In the genomic region with DNA sequence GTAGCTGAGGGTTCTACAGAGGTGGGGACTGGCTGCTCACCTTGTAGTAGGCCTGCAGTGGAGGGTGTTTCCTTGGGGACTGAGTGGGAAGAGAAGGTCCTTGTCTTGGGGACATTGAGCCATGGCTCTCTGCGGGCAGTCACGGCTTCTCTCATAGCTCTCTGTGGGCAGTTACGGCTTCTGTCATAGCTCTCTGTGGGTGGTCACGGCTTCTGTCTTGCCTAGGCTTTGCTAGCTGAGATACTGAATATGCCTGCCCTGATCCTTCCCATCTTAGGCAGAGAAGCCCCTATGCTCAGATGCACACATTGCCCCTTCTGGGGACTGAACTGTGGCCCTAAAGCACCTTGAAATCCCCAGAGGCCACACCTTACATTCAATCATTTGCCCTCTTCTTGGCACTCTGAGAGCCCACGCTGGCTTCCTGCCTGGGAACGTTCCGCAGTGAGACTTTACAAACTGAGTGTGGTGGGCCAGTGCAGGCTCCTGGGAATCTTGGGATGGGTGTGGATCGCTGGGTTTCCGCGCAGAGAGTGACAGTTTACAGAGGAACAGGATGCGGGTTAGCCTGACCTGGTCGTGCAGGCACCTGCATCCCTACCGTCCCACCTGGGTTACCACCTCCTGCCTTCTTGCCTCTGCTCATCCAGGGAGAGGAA, we compare ENCODE assay signal across 11 mouse cellular contexts.
DNase-seq lines count a peak whose midpoint lies in the region; ATAC-seq and TF ChIP-seq lines count a peak whose summit lies in the region.
"Had no signal": no experiment of that assay in that cellular context is flagged by ENCODE, and none has a peak within 500 bp of the region (broad histone marks: within the 10 kb centered on the region; RNA-seq: fewer than 3 reads in every experiment).

No protein-coding gene starts in this region.

- H3K9ac ChIP-seq in forebrain, embryonic 13.5 days, result peak overlapping the region; percentile 24; the same call in 1 of the 2 replicates
- no peak overlapping the region for H3K9ac ChIP-seq in forebrain, embryonic 12.5 days
- H3K9ac ChIP-seq in midbrain, embryonic 13.5 days (replicated peaks), result no peak overlapping the region; the same call in 1 of the 2 replicates
- H3K9ac ChIP-seq in midbrain, postnatal 0 days (replicated peaks; ENCODE audit: low read length, poor library complexity, severe bottlenecking), result no peak overlapping the region
- H3K9ac ChIP-seq in midbrain, embryonic 16.5 days (ENCODE audit: low read depth, low read length), result 0 out of 2 replicates have a peak overlapping the region, but pooled peaks have one; percentile 20
- no peak overlapping the region for H3K9ac ChIP-seq in intestine, postnatal 0 days (ENCODE audit: low read depth, low read length)
- H3K9ac ChIP-seq: embryonic facial prominence, embryonic 12.5 days; limb, embryonic 15.5 days had no signal

- no peak for TF ChIP-seq POLR2A in kidney, adult 2 months (IDR thresholded peaks at IDR 0.05; ENCODE audit: low read depth, low read length)

- H3K4me2 ChIP-seq in forebrain, embryonic 13.5 days, result no peak overlapping the region
- H3K4me2 ChIP-seq in forebrain, embryonic 12.5 days, result no peak overlapping the region
- H3K4me2 ChIP-seq in midbrain, embryonic 13.5 days (replicated peaks), result no peak overlapping the region
- H3K4me2 ChIP-seq in midbrain, postnatal 0 days (ENCODE audit: low read depth, low read length, poor library complexity, severe bottlenecking), result no peak overlapping the region
- H3K4me2 ChIP-seq in midbrain, embryonic 16.5 days (ENCODE audit: low read length), result no peak overlapping the region
- no peak overlapping the region for H3K4me2 ChIP-seq in intestine, postnatal 0 days (replicated peaks; ENCODE audit: low read depth)
- H3K4me2 ChIP-seq: embryonic facial prominence, embryonic 12.5 days; limb, embryonic 15.5 days had no signal

- no peaks in the 10 kb centered on the region for H3K9me3 ChIP-seq in forebrain, embryonic 13.5 days (replicated peaks)
- no peaks in the 10 kb centered on the region for H3K9me3 ChIP-seq in forebrain, embryonic 12.5 days
- H3K9me3 ChIP-seq in midbrain, embryonic 13.5 days, result no peaks in the 10 kb centered on the region
- no peaks in the 10 kb centered on the region for H3K9me3 ChIP-seq in midbrain, postnatal 0 days (ENCODE audit: low read length)
- no peaks in the 10 kb centered on the region for H3K9me3 ChIP-seq in midbrain, embryonic 16.5 days (replicated peaks; ENCODE audit: control insufficient read depth, low read length, poor library complexity, severe bottlenecking)
- H3K9me3 ChIP-seq in intestine, postnatal 0 days (ENCODE audit: control insufficient read depth), result no peaks in the 10 kb centered on the region
- H3K9me3 ChIP-seq: embryonic facial prominence, embryonic 12.5 days; limb, embryonic 15.5 days had no signal

- no peak for TF ChIP-seq CTCF in kidney, adult 2 months (conservative IDR thresholded peaks at IDR 0.05; ENCODE audit: insufficient read depth, insufficient read length, low read depth, low read length)
- no peak for TF ChIP-seq CTCF in midbrain, postnatal 0 days (IDR thresholded peaks at IDR 0.05)
- no peak for TF ChIP-seq CTCF in intestine, postnatal 0 days (IDR thresholded peaks at IDR 0.05; ENCODE audit: low read depth)

- peaks cover 17% of the 10 kb centered on the region for H3K36me3 ChIP-seq in forebrain, embryonic 13.5 days (ENCODE audit: poor library complexity, severe bottlenecking)
- peaks cover 17% of the 10 kb centered on the region for H3K36me3 ChIP-seq in forebrain, embryonic 12.5 days (replicated peaks)
- no peaks in the 10 kb centered on the region for H3K36me3 ChIP-seq in kidney, adult 2 months (ENCODE audit: control insufficient read depth, insufficient read depth, low read length)
- peaks cover 10% of the 10 kb centered on the region for H3K36me3 ChIP-seq in midbrain, embryonic 13.5 days
- no peaks in the 10 kb centered on the region for H3K36me3 ChIP-seq in midbrain, postnatal 0 days (ENCODE audit: insufficient read depth, low read length)
- H3K36me3 ChIP-seq in midbrain, embryonic 16.5 days (ENCODE audit: control insufficient read depth, insufficient read depth, low read length), result peaks cover 2% of the 10 kb centered on the region; the same call in 1 of the 2 replicates
- H3K36me3 ChIP-seq in intestine, postnatal 0 days (ENCODE audit: control insufficient read depth, insufficient read depth), result peaks cover 10% of the 10 kb centered on the region; the same call in 1 of the 2 replicates
- H3K36me3 ChIP-seq: embryonic facial prominence, embryonic 12.5 days had no signal

- ATAC-seq in forebrain, embryonic 13.5 days, result no peak
- no peak for ATAC-seq in forebrain, embryonic 12.5 days (ENCODE audit: low FRiP score)
- ATAC-seq in midbrain, embryonic 13.5 days, result no peak
- ATAC-seq in midbrain, postnatal 0 days (ENCODE audit: low FRiP score), result no peak
- ATAC-seq in midbrain, embryonic 16.5 days, result no peak
- no peak for ATAC-seq in intestine, postnatal 0 days

- H3K27me3 ChIP-seq in forebrain, embryonic 13.5 days, result no peaks in the 10 kb centered on the region
- no peaks in the 10 kb centered on the region for H3K27me3 ChIP-seq in forebrain, embryonic 12.5 days
- H3K27me3 ChIP-seq in kidney, adult 2 months (replicated peaks; ENCODE audit: control insufficient read depth, insufficient read depth, low read length), result no peaks in the 10 kb centered on the region
- H3K27me3 ChIP-seq in midbrain, embryonic 13.5 days, result no peaks in the 10 kb centered on the region
- no peaks in the 10 kb centered on the region for H3K27me3 ChIP-seq in midbrain, postnatal 0 days (ENCODE audit: insufficient read depth, low read length)
- no peaks in the 10 kb centered on the region for H3K27me3 ChIP-seq in midbrain, embryonic 16.5 days (ENCODE audit: control insufficient read depth, insufficient read depth, low read depth, low read length)
- H3K27me3 ChIP-seq in intestine, postnatal 0 days (replicated peaks; ENCODE audit: control insufficient read depth, insufficient read depth, low read length), result no peaks in the 10 kb centered on the region
- H3K27me3 ChIP-seq: embryonic facial prominence, embryonic 12.5 days; limb, embryonic 15.5 days had no signal

- H3K4me3 ChIP-seq in forebrain, embryonic 13.5 days, result no peak overlapping the region
- H3K4me3 ChIP-seq in forebrain, embryonic 12.5 days (replicated peaks), result no peak overlapping the region
- H3K4me3 ChIP-seq in kidney, adult 2 months (ENCODE audit: insufficient read depth, low read depth, low read length), result no peak overlapping the region
- no peak overlapping the region for H3K4me3 ChIP-seq in midbrain, embryonic 13.5 days (replicated peaks)
- H3K4me3 ChIP-seq in midbrain, postnatal 0 days (ENCODE audit: low read depth, low read length), result no peak overlapping the region
- no peak overlapping the region for H3K4me3 ChIP-seq in midbrain, embryonic 16.5 days (ENCODE audit: low read depth, low read length)
- H3K4me3 ChIP-seq in intestine, postnatal 0 days (ENCODE audit: low read depth, low read length), result no peak overlapping the region
- H3K4me3 ChIP-seq: embryonic facial prominence, embryonic 12.5 days; limb, embryonic 15.5 days had no signal

- peak; percentile 51 for DNase-seq in kidney, adult 2 months
- DNase-seq in kidney, postnatal 4 days, result no peak
- DNase-seq in midbrain, postnatal 0 days (ENCODE audit: low spot score), result no peak
- DNase-seq: adrenal gland, adult 8-10 months had no signal

- peaks cover 41% of the 10 kb centered on the region for H3K4me1 ChIP-seq in forebrain, embryonic 13.5 days
- peaks cover 23% of the 10 kb centered on the region for H3K4me1 ChIP-seq in forebrain, embryonic 12.5 days
- H3K4me1 ChIP-seq in kidney, adult 2 months (ENCODE audit: control insufficient read depth, insufficient read depth, low read length), result peaks cover 31% of the 10 kb centered on the region
- H3K4me1 ChIP-seq in midbrain, embryonic 13.5 days (replicated peaks), result peaks cover 39% of the 10 kb centered on the region
- no peaks in the 10 kb centered on the region for H3K4me1 ChIP-seq in midbrain, postnatal 0 days (ENCODE audit: insufficient read depth, low read length)
- peaks cover 17% of the 10 kb centered on the region; the same call in 1 of the 2 replicates for H3K4me1 ChIP-seq in midbrain, embryonic 16.5 days (ENCODE audit: control insufficient read depth, insufficient read depth, low read length)
- peaks cover 2% of the 10 kb centered on the region; the same call in 1 of the 2 replicates for H3K4me1 ChIP-seq in intestine, postnatal 0 days (replicated peaks; ENCODE audit: control insufficient read depth, insufficient read depth, low read length)

- H3K27ac ChIP-seq in forebrain, embryonic 13.5 days, result peak overlapping the region; percentile 1
- no peak overlapping the region for H3K27ac ChIP-seq in forebrain, embryonic 12.5 days
- no peak overlapping the region for H3K27ac ChIP-seq in kidney, adult 2 months (ENCODE audit: insufficient read depth, low read depth, low read length)
- peak overlapping the region; percentile 15; the same call in 1 of the 2 replicates for H3K27ac ChIP-seq in midbrain, embryonic 13.5 days
- no peak overlapping the region for H3K27ac ChIP-seq in midbrain, postnatal 0 days (ENCODE audit: low read depth, low read length)
- no peak overlapping the region for H3K27ac ChIP-seq in midbrain, embryonic 16.5 days (ENCODE audit: low read length)
- H3K27ac ChIP-seq in intestine, postnatal 0 days (ENCODE audit: low read depth, low read length), result no peak overlapping the region
- H3K27ac ChIP-seq: embryonic facial prominence, embryonic 12.5 days; limb, embryonic 15.5 days had no signal

- 77% methylated on average over 13 of the region's 13 CpGs for WGBS in forebrain, embryonic 13.5 days
- 79% methylated on average over 13 of the region's 13 CpGs for WGBS in forebrain, embryonic 12.5 days
- 62% methylated on average over 13 of the region's 13 CpGs for WGBS in kidney, adult 2 months
- 69% methylated on average over 13 of the region's 13 CpGs for WGBS in midbrain, embryonic 13.5 days
- 64% methylated on average over 13 of the region's 13 CpGs for WGBS in midbrain, postnatal 0 days
- 67% methylated on average over 13 of the region's 13 CpGs for WGBS in midbrain, embryonic 16.5 days
- 79% methylated on average over 13 of the region's 13 CpGs for WGBS in intestine, postnatal 0 days

Comparison
In these comparisons a context has a peak if more than half of its experiments do, and no peak if none do; other contexts are left out.
1. H3K27ac ChIP-seq: peak in forebrain, embryonic 13.5 days (single experiment) and midbrain, embryonic 13.5 days (single experiment); none in forebrain, embryonic 12.5 days (single experiment), kidney, adult 2 months (single experiment), midbrain, postnatal 0 days (single experiment), midbrain, embryonic 16.5 days (single experiment) and intestine, postnatal 0 days (single experiment).
2. H3K9ac ChIP-seq: peak in forebrain, embryonic 13.5 days (single experiment) and midbrain, embryonic 16.5 days (single experiment); none in forebrain, embryonic 12.5 days (single experiment), midbrain, embryonic 13.5 days (single experiment), midbrain, postnatal 0 days (single experiment) and intestine, postnatal 0 days (single experiment).